Mouse (Mus musculus) colon, adult 2 months (tissue): ENCODE data around the gene Suclg1. TPM values are rescaled to one million over a fixed set of nuclear protein-coding genes. Genes with fewer than 3 reads are reported as not detected.

Experiments used
- polyA plus RNA-seq: library from polyadenylated mRNA; depleted of rRNA; stranded (reverse); fragments of >200 nt; gene quantifications from 2 replicates; pipeline ENCODE4 v1.2.3, GENCODE M21; 2012; rRNA removed

Gene Suclg1
- 99.3 and 116 TPM in 2 replicates for polyA plus RNA-seq

GRCm38 (mm10) chr6:73248237-73249048, at the start of gene Suclg1:
TSS of gene Suclg1 (plus strand) at chr6:73248382.

DNA sequence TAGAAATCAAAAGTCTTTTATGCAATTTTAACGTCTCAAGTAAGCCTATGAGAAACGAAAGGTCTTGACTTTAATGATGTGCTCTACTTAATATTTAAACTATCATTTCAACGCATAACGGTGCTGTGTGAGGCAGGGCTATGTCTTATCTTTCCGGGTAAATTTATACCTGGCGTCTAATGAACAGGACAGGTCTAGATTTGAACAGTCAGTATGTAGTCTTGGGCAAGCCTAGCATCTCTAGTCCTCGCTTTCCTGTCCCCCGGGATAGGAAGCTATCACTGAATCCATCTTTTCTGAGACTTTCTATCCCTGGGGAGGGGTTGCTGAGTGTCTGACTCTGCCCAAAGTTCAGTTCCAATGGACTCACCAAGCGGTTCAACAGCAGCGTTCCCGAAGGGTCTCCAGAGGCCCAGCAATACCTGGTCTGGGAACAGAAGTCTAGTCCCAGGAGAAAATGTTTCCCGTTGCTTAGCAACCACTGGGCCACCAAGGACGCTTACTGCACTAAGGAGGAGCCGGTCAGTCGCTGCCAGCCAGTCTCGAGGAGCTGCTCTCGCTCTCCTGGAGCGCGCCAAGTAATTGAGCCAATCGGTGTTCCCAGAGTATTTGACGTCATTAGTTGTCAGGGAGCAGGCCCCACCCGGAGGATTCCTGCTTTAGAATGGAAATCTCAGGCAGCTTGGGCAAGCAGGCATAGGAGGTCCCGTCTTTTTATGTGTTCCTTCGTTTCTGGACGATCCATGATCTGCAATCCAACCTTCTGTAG, 26.8 kb upstream of the Suclg1 start, which contains the start of gene Dnah6:
TSS of gene Dnah6 (minus strand) at position 463 of the 769 bp plus-strand sequence.

Other genes with a start within 250 kb of the Suclg1 start
- gene Dnah6, start 26.7 kb upstream of the Suclg1 start, polyA plus RNA-seq = 0.01 TPM in 1 of 2 replicates, not detected in the other
- not detected in 2 replicates for gene 4931417E11Rik, start 221.3 kb downstream of the Suclg1 start, polyA plus RNA-seq